ENCODE assay signal across 19 mouse cellular contexts in genomic region chr1:62348371-62348770, GRCm38 (mm10).
DNase-seq lines count a peak whose midpoint lies in the region; ATAC-seq lines count a peak whose summit lies in the region.
"Had no signal": no experiment of that assay in that cellular context is flagged by ENCODE, and none has a peak within 500 bp of the region (broad histone marks: within the 10 kb centered on the region; RNA-seq: fewer than 3 reads in every experiment).

No protein-coding gene starts in this region.

- no peak overlapping the region for H3K4me2 ChIP-seq in midbrain, embryonic 16.5 days (ENCODE audit: low read length)
- no peak overlapping the region for H3K4me2 ChIP-seq in midbrain, embryonic 14.5 days (ENCODE audit: low read length)
- H3K4me2 ChIP-seq in forebrain, embryonic 16.5 days (ENCODE audit: low read length), result no peak overlapping the region
- no peak overlapping the region for H3K4me2 ChIP-seq in heart, embryonic 12.5 days
- no peak overlapping the region for H3K4me2 ChIP-seq in kidney, embryonic 16.5 days (replicated peaks; ENCODE audit: low read depth, low read length)
- H3K4me2 ChIP-seq: hindbrain, embryonic 13.5 days; kidney, embryonic 15.5 days had no signal

- peak overlapping the region; percentile 38; the same call in 1 of the 2 replicates for H3K27ac ChIP-seq in midbrain, embryonic 16.5 days (ENCODE audit: low read length)
- no peak overlapping the region for H3K27ac ChIP-seq in midbrain, embryonic 14.5 days (replicated peaks; ENCODE audit: low read depth, low read length)
- H3K27ac ChIP-seq in forebrain, embryonic 16.5 days (ENCODE audit: low read length), result peak overlapping the region; percentile 65; the same call in 1 of the 2 replicates
- no peak overlapping the region for H3K27ac ChIP-seq in heart, embryonic 12.5 days (ENCODE audit: poor library complexity, severe bottlenecking)
- H3K27ac ChIP-seq in kidney, embryonic 16.5 days (ENCODE audit: low read length), result no peak overlapping the region
- H3K27ac ChIP-seq: heart, adult 2 months; hindbrain, embryonic 13.5 days; kidney, embryonic 15.5 days; limb, embryonic 10.5 days; midbrain, embryonic 10.5 days had no signal

- ATAC-seq in midbrain, embryonic 16.5 days, result no peak
- no peak for ATAC-seq in midbrain, embryonic 14.5 days (ENCODE audit: low FRiP score, low TSS enrichment)
- peak; percentile 78; the same call in 1 of the 2 replicates for ATAC-seq in forebrain, embryonic 16.5 days
- no peak for ATAC-seq in heart, embryonic 12.5 days (ENCODE audit: insufficient number of reproducible peaks, low FRiP score)
- ATAC-seq in kidney, embryonic 16.5 days (ENCODE audit: low FRiP score, low TSS enrichment), result no peak
- ATAC-seq: lung, postnatal 0 days had no signal

- intact Hi-C loops in gastrocnemius, postnatal 36 days (cut with DNase I), result no loop called here

- no peaks in the 10 kb centered on the region for H3K27me3 ChIP-seq in midbrain, embryonic 16.5 days (ENCODE audit: control insufficient read depth, insufficient read depth, low read depth, low read length)
- H3K27me3 ChIP-seq in midbrain, embryonic 14.5 days (ENCODE audit: control insufficient read depth, insufficient read depth, low read length), result no peaks in the 10 kb centered on the region
- no peaks in the 10 kb centered on the region for H3K27me3 ChIP-seq in forebrain, embryonic 16.5 days (replicated peaks; ENCODE audit: control insufficient read depth, insufficient read depth, low read length)
- H3K27me3 ChIP-seq in heart, embryonic 12.5 days (replicated peaks), result no peaks in the 10 kb centered on the region
- no peaks in the 10 kb centered on the region for H3K27me3 ChIP-seq in kidney, embryonic 16.5 days (ENCODE audit: insufficient read depth, low read length)
- H3K27me3 ChIP-seq: kidney, embryonic 15.5 days had no signal

- H3K9ac ChIP-seq in midbrain, embryonic 16.5 days (ENCODE audit: low read depth, low read length), result no peak overlapping the region
- no peak overlapping the region for H3K9ac ChIP-seq in midbrain, embryonic 14.5 days (replicated peaks; ENCODE audit: low read length)
- no peak overlapping the region for H3K9ac ChIP-seq in forebrain, embryonic 16.5 days (replicated peaks; ENCODE audit: low read depth, low read length)
- H3K9ac ChIP-seq in heart, embryonic 12.5 days, result no peak overlapping the region
- no peak overlapping the region for H3K9ac ChIP-seq in kidney, embryonic 16.5 days (replicated peaks; ENCODE audit: low read length)
- H3K9ac ChIP-seq: hindbrain, embryonic 13.5 days; kidney, embryonic 15.5 days had no signal

- H3K36me3 ChIP-seq in midbrain, embryonic 16.5 days (ENCODE audit: control insufficient read depth, insufficient read depth, low read length), result no peaks in the 10 kb centered on the region
- H3K36me3 ChIP-seq in midbrain, embryonic 14.5 days (ENCODE audit: control insufficient read depth, insufficient read depth, low read length), result no peaks in the 10 kb centered on the region
- H3K36me3 ChIP-seq in forebrain, embryonic 16.5 days (ENCODE audit: control insufficient read depth, insufficient read depth), result no peaks in the 10 kb centered on the region
- no peaks in the 10 kb centered on the region for H3K36me3 ChIP-seq in heart, embryonic 12.5 days
- no peaks in the 10 kb centered on the region for H3K36me3 ChIP-seq in kidney, embryonic 16.5 days (ENCODE audit: insufficient read depth, low read length)
- H3K36me3 ChIP-seq: hindbrain, embryonic 13.5 days; limb, embryonic 10.5 days; midbrain, embryonic 10.5 days had no signal

- 57% methylated on average over 4 of the region's 4 CpGs for WGBS in midbrain, embryonic 16.5 days
- 75% methylated on average over 4 of the region's 4 CpGs for WGBS in midbrain, embryonic 14.5 days
- 36% methylated on average over 4 of the region's 4 CpGs for WGBS in forebrain, embryonic 16.5 days
- 71% methylated on average over 4 of the region's 4 CpGs for WGBS in heart, embryonic 12.5 days
- 93% methylated on average over 4 of the region's 4 CpGs for WGBS in kidney, embryonic 16.5 days

- H3K4me1 ChIP-seq in midbrain, embryonic 16.5 days (ENCODE audit: control insufficient read depth, insufficient read depth, low read length), result peaks cover 3% of the 10 kb centered on the region; the same call in 1 of the 2 replicates
- no peaks in the 10 kb centered on the region for H3K4me1 ChIP-seq in midbrain, embryonic 14.5 days (ENCODE audit: control insufficient read depth, insufficient read depth, low read length)
- H3K4me1 ChIP-seq in forebrain, embryonic 16.5 days (replicated peaks; ENCODE audit: control insufficient read depth, insufficient read depth, low read length), result no peaks in the 10 kb centered on the region; the same call in 1 of the 2 replicates
- H3K4me1 ChIP-seq in heart, embryonic 12.5 days (replicated peaks), result peaks cover 10% of the 10 kb centered on the region
- H3K4me1 ChIP-seq in kidney, embryonic 16.5 days (ENCODE audit: insufficient read depth, low read length), result no peaks in the 10 kb centered on the region
- H3K4me1 ChIP-seq: kidney, embryonic 15.5 days; limb, embryonic 10.5 days had no signal

- no peaks in the 10 kb centered on the region for H3K9me3 ChIP-seq in midbrain, embryonic 16.5 days (replicated peaks; ENCODE audit: control insufficient read depth, low read length, poor library complexity, severe bottlenecking)
- H3K9me3 ChIP-seq in midbrain, embryonic 14.5 days (ENCODE audit: control insufficient read depth, low read length), result no peaks in the 10 kb centered on the region
- H3K9me3 ChIP-seq in forebrain, embryonic 16.5 days (ENCODE audit: control insufficient read depth, low read length), result no peaks in the 10 kb centered on the region
- H3K9me3 ChIP-seq in heart, embryonic 12.5 days (replicated peaks), result no peaks in the 10 kb centered on the region
- no peaks in the 10 kb centered on the region for H3K9me3 ChIP-seq in kidney, embryonic 16.5 days (ENCODE audit: low read length)
- H3K9me3 ChIP-seq: hindbrain, embryonic 13.5 days; kidney, embryonic 15.5 days; limb, embryonic 10.5 days; midbrain, embryonic 10.5 days had no signal

- no peak overlapping the region for H3K4me3 ChIP-seq in midbrain, embryonic 16.5 days (ENCODE audit: low read depth, low read length)
- H3K4me3 ChIP-seq in midbrain, embryonic 14.5 days (replicated peaks; ENCODE audit: low read depth, low read length), result no peak overlapping the region
- no peak overlapping the region for H3K4me3 ChIP-seq in forebrain, embryonic 16.5 days (replicated peaks; ENCODE audit: low read length)
- H3K4me3 ChIP-seq in heart, embryonic 12.5 days, result no peak overlapping the region
- H3K4me3 ChIP-seq in kidney, embryonic 16.5 days (ENCODE audit: low read length), result no peak overlapping the region
- H3K4me3 ChIP-seq: heart, adult 2 months; hindbrain, embryonic 13.5 days; kidney, embryonic 15.5 days; limb, embryonic 10.5 days; midbrain, embryonic 10.5 days had no signal

- DNase-seq in midbrain, embryonic 14.5 days, result no peak
- peak; percentile 30 for DNase-seq in layer of hippocampus, adult 9-10 months (ENCODE audit: low spot score)
- DNase-seq in gastrocnemius, postnatal 36 days, result no peak
- DNase-seq: cerebellum, adult 9-10 months; gastrocnemius, postnatal 14 days; heart, adult 2 months; kidney, adult 11 months; liver; right cerebral cortex, postnatal 14 days; spleen, adult 18-20 months had no signal

Comparison
In these comparisons a context has a peak if more than half of its experiments do, and no peak if none do; other contexts are left out.
1. H3K27ac ChIP-seq: peak in midbrain, embryonic 16.5 days (single experiment) and forebrain, embryonic 16.5 days (single experiment); none in midbrain, embryonic 14.5 days (single experiment), heart, embryonic 12.5 days (single experiment) and kidney, embryonic 16.5 days (single experiment).